ENCODE assay signal across 8 mouse cellular contexts in genomic region chr4:138038365-138039274, GRCm38 (mm10). TPM values are rescaled to one million over a fixed set of nuclear protein-coding genes. Genes with fewer than 3 reads are reported as not detected.
DNase-seq lines count a peak whose midpoint lies in the region; ATAC-seq lines count a peak whose summit lies in the region.
"Had no signal": no experiment of that assay in that cellular context is flagged by ENCODE, and none has a peak within 500 bp of the region (broad histone marks: within the 10 kb centered on the region; RNA-seq: fewer than 3 reads in every experiment).

No protein-coding gene starts in this region.

- DNase-seq in hindbrain, embryonic 11.5 days (ENCODE audit: low spot score): no peak
- peak; percentile 50 for DNase-seq in retina, postnatal 1 day
- DNase-seq in retina, embryonic 14.5 days (ENCODE audit: low spot score): no peak
- DNase-seq in right cerebral cortex, postnatal 14 days: no peak
- DNase-seq in spleen, postnatal 4 days (ENCODE audit: low spot score in 2 of 2): no peak

- no peak overlapping the region for H3K4me2 ChIP-seq in hindbrain, embryonic 13.5 days
- no peak overlapping the region for H3K4me2 ChIP-seq in hindbrain, embryonic 11.5 days (replicated peaks; ENCODE audit: low read depth, low read length)
- H3K4me2 ChIP-seq in kidney, embryonic 15.5 days: no peak overlapping the region

- no peak overlapping the region for H3K4me3 ChIP-seq in hindbrain, embryonic 13.5 days
- H3K4me3 ChIP-seq in hindbrain, embryonic 11.5 days (ENCODE audit: low read depth, low read length): no peak overlapping the region
- no peak overlapping the region for H3K4me3 ChIP-seq in kidney, embryonic 15.5 days (replicated peaks)

- no peaks in the 10 kb centered on the region for H3K9me3 ChIP-seq in hindbrain, embryonic 13.5 days
- H3K9me3 ChIP-seq in hindbrain, embryonic 11.5 days (ENCODE audit: control insufficient read depth, low read length): no peaks in the 10 kb centered on the region
- H3K9me3 ChIP-seq in kidney, embryonic 15.5 days (replicated peaks): no peaks in the 10 kb centered on the region

- no peaks in the 10 kb centered on the region for H3K27me3 ChIP-seq in hindbrain, embryonic 13.5 days
- H3K27me3 ChIP-seq in hindbrain, embryonic 11.5 days (ENCODE audit: control insufficient read depth, insufficient read depth, low read length): no peaks in the 10 kb centered on the region
- no peaks in the 10 kb centered on the region for H3K27me3 ChIP-seq in kidney, embryonic 15.5 days
- H3K27me3 ChIP-seq: Patski had no signal

- H3K4me1 ChIP-seq in hindbrain, embryonic 13.5 days (replicated peaks): peaks cover 53% of the 10 kb centered on the region
- peaks cover 2% of the 10 kb centered on the region; the same call in 1 of the 2 replicates for H3K4me1 ChIP-seq in hindbrain, embryonic 11.5 days (replicated peaks; ENCODE audit: control insufficient read depth, insufficient read depth, low read length)
- peaks cover 38% of the 10 kb centered on the region for H3K4me1 ChIP-seq in kidney, embryonic 15.5 days

- no peak overlapping the region for H3K9ac ChIP-seq in hindbrain, embryonic 13.5 days
- H3K9ac ChIP-seq in hindbrain, embryonic 11.5 days (ENCODE audit: low read depth, low read length): no peak overlapping the region
- H3K9ac ChIP-seq in kidney, embryonic 15.5 days: 0 out of 2 replicates have a peak overlapping the region, but pooled peaks have one; percentile 10

- 72% methylated on average over 13 of the region's 13 CpGs for WGBS in hindbrain, embryonic 13.5 days
- WGBS in hindbrain, embryonic 11.5 days: 80% methylated on average over 13 of the region's 13 CpGs
- 43% methylated on average over 13 of the region's 13 CpGs for WGBS in kidney, embryonic 15.5 days

- H3K27ac ChIP-seq in hindbrain, embryonic 13.5 days: 0 out of 2 replicates have a peak overlapping the region, but pooled peaks have one; percentile 5
- no peak overlapping the region for H3K27ac ChIP-seq in hindbrain, embryonic 11.5 days (ENCODE audit: low read depth, low read length)
- H3K27ac ChIP-seq in kidney, embryonic 15.5 days: peak overlapping the region; percentile 58

- no peaks in the 10 kb centered on the region for H3K36me3 ChIP-seq in hindbrain, embryonic 13.5 days
- no peaks in the 10 kb centered on the region for H3K36me3 ChIP-seq in hindbrain, embryonic 11.5 days (ENCODE audit: control insufficient read depth, insufficient read depth, low read length)
- peaks cover 41% of the 10 kb centered on the region for H3K36me3 ChIP-seq in kidney, embryonic 15.5 days

- no peak; the same call in 1 of the 2 replicates for ATAC-seq in hindbrain, embryonic 13.5 days (ENCODE audit: low FRiP score)
- ATAC-seq in hindbrain, embryonic 11.5 days (ENCODE audit: low FRiP score): no peak
- ATAC-seq in kidney, embryonic 15.5 days (replicated peaks; ENCODE audit: low FRiP score): 0 out of 2 replicates have a peak, but pooled peaks have one; percentile 29
- ATAC-seq: Patski had no signal

RNA-seq across cellular contexts. Expression of gene Eif4g3, which starts 45.8 kb away (rescaled TPM):
- polyA plus RNA-seq in hindbrain, embryonic 13.5 days (2015; fragmentation: Nextera tagmentation; extraction: Ambion mirVana): 48.7 and 53.1 TPM in 2 replicates
- 46.4 and 56.9 TPM in 2 replicates for polyA plus RNA-seq in hindbrain, embryonic 11.5 days (2014; fragmentation: Nextera tagmentation; extraction: Ambion mirVana)
- polyA plus RNA-seq in kidney, embryonic 15.5 days (2015; fragmentation: Nextera tagmentation; extraction: Ambion mirVana): 38.6 and 40.0 TPM in 2 replicates
